Mouse (Mus musculus): ENCODE data around the gene Tada2b.
A peak's percentile ranks its signal among the peaks of the same experiment; 100 is the strongest.

The Tada2b gene

GRCm38 (mm10) chr5:36484171-36484990 is at the start of gene Tada2b, which contains the start of gene Ccdc96:
TSS of gene Tada2b (minus strand) at chr5:36484285.
TSS of gene Ccdc96 (plus strand) at chr5:36484588.
- DNase-seq (ENCODE audit: extremely low spot score, low spot score), result peak; percentile 96

DNA sequence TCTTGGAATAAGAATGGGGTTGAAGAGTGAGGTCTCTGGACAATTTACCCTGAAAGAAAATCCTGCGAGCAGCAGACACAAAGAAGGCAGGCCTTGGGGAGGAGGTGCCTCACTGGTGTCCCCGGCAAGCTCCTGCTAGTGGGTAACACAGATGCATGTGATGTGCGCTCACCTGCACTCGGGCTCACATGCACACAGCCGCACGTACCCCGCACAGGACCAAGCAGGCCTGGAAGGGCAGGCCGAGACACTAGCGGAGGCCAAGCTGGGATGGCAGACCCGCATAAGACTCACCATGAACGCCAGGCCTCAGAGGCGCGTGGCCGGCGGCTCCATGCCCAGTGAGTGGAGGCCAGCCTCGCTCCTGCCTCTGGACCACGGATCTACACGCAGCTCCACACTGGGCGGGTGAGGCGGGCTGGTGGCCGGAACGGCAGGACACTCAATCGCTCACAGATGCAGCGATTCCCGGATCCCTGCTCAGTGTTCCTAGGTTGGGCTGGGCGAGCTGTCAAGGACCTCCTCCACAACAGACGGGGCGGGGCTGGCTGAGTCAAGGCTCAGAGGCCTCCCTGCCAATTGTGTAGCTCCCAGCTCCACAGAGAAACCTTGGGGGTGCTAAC is 46.2 kb upstream of the Tada2b start:
- peak; percentile 94 for DNase-seq (ENCODE audit: extremely low spot score, low spot score)

DNA sequence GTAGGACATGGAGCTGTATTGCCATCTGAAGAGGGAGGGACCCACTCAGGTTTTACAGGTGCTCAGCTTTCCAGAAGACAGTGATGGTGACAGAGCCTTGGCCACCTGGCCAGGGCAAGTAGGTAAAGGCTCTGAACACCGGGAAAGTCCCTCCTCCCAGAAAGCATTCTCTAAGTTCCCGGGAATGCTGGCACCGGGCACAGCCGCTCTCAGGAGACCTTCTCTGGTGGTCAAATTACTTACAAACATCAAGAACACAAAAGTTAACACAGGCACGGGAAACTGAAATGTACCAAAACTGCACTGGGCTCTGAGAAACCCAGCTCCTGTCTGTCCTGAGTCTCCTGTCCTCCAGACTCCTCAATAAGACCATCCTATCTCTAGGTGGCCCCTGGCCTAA is 45.6 kb upstream of the Tada2b start:
- DNase-seq (ENCODE audit: extremely low spot score, low spot score), result no peak

DNA sequence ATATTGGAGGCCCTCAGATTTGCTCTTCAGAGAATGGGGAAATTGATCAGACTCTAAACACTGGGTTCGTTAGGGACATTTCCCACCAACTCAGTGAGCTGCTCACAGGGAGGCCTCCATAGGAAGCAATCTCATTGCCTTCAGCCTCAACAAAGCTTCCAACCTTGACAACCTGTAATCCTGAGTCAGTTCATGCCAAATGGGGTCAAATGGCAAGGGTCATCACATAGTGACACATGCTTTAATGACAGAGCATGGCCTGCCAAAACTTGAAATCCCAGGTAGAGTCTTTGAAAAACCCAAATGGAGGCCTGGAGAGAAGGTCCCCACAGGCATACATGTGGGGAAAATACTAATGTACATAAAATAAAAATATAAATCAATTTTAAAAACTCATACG is 42.8 kb upstream of the Tada2b start:
- DNase-seq (ENCODE audit: extremely low spot score, low spot score), result no peak

DNA sequence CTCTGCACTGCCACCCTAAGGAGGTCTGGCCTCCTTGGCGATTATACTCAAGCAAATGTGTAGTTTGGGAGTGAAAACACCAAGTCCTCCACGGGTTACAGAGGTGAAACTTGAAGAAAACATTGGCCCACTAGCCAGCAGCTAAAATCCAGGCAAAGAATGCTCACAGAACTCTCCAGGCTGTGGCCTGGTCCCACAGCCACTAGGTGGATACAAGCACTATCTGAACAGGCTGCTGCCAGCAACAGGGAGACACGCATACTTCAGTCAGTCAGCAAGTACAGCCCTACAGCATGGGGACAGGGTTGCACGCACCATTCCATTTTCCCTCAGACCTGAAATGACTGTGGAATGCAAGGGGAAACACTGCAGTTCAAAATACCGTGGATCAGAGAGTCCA is 42.2 kb upstream of the Tada2b start:
- DNase-seq (ENCODE audit: extremely low spot score, low spot score), result no peak

- no peak for DNase-seq (ENCODE audit: extremely low spot score, low spot score)
These were observed 41.1 kb upstream of the Tada2b start for GRCm38 (mm10) chr5:36525216-36525615.

- no peak for DNase-seq (ENCODE audit: extremely low spot score, low spot score)
These were observed 39.2 kb upstream of the Tada2b start for GRCm38 (mm10) chr5:36523219-36523703.

DNA sequence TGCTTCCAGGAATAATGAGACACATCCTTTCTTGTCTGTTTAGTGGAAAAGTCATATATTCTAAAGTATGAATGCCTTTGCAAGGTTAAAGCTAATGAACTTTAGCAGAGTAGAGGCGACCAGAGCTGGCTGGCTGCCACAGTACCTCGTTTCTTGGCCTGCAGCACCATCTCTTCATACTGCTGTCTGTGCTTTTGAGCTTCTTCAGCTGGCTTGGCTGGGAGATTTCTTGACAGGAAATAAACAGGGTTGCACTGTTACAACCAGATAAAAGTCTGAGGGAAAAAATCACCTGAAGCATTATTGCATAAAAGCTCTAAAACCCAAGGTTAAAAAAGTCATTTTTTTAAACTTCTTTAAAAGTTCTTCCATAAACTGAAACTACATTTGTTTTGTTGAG is 38.7 kb upstream of the Tada2b start:
- DNase-seq (ENCODE audit: extremely low spot score, low spot score), result no peak

DNA sequence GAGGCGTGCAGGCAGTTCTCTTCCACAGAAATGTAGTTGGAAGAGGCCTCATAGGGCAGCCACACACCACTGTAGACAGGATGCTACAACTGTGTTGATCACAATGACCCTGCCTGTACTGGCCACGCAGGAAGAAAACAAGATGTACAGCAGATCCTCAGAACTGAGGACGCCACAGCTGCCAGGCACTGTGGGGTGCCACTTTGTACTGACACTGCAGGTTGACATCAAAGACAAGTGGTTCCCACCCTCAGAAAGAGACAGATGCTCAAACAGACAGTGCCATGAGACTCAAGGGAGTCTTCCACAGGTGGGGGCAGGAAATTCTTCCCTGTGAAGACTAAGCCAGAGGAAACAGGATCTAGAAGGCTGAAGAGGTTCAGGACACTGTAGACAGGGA is 35.7 kb upstream of the Tada2b start:
- DNase-seq (ENCODE audit: extremely low spot score, low spot score), result no peak

DNA sequence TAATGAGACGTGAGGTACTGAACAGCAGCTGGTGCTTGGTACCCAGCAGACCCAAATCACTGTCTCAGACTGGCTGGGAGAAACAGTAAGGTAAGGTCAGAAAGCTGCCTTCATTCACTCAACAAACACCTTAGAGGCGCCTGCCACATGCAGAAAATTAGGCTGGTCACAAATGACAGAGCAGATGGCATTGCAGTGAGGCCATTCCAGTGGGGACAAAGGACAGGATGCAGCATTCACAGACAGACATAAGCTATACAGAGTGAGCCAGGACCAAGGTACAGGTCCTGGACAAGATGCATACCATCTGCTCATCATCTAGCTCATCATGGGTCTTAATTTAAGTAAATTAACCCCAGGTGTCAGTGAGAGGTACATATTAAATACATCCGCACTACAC is 33.5 kb upstream of the Tada2b start:
- DNase-seq (ENCODE audit: extremely low spot score, low spot score), result no peak

DNA sequence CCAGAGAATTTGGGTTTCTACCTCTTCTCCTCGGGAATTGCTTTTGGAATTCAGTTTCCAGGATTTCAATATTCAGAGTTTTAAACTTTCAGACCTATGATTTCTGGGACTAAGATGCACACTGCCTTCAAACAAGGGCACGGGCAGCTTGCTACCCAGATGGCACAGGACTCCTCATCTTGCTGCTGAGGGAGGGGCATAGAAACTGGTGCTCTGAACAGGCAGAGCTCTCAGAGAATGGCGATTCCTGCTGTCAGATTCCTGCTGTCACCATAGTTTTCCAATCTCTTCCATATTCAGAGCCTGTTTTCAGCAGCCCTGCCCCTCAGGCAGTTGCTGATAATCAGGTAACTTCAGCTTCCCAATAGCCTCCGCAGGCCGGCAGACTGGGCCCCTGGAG is 31.5 kb upstream of the Tada2b start:
- no peak for DNase-seq (ENCODE audit: extremely low spot score, low spot score)

DNA sequence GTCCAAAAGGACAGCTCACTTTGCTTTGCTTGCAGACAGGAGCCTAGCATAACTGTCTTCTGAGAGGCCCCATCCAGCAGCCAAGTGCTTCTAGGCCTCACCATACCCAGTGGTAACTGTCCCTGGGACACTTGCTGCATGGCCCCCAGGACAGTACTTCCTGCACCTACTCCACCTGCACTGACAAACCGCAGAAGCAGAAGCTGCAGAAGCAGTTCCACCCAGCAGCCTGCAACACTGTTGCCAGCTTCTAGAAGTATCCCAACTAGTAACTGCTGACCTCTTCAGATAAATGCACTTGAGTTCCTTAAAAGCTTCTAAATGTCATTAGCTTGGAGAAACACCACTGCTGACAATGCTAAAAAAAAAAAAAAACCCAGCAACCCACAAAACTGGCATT is 31.0 kb upstream of the Tada2b start:
- DNase-seq (ENCODE audit: extremely low spot score, low spot score), result no peak

DNA sequence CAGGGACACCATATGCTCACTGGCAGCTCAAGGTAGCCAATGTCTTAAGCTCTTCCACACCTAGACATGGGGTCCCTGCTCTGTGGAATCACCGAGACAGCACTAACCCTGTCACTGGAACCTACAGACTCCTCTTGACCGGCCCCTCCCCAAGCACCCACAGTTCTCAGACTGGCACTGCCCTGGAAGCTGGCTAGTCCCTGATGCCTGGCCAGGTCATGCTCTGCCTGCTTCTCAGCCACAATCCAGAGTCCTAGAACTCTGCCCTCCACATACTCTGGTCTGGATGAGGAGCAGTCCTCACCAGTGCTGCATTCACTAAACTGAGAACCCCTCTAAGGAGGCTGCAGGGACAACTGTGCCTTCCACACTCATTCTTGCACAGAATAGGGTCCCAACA is 26.9 kb upstream of the Tada2b start:
- DNase-seq (ENCODE audit: extremely low spot score, low spot score), result no peak

DNA sequence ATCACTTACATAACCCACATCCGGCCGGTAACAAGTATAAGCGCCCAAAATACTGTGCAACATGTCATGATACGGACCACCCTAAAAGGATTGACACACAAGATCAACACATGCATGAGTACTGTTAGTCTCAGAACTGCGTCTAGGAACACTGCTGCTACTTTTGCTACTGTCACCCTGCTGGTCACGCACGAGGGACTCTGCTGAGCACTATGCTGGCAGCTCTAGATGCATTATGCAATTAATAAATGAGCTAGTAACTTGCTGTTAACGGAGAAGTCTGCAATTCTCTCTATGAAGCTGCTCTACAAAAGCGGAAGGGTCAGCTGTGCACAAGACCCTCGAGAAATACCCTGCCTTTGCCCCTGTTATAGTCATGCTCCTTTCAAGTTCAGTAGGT is 24.3 kb upstream of the Tada2b start:
- no peak for DNase-seq (ENCODE audit: extremely low spot score, low spot score)

GRCm38 (mm10) chr5:36505643-36506042 is 21.6 kb upstream of the Tada2b start:
- DNase-seq (ENCODE audit: extremely low spot score, low spot score), result no peak

DNA sequence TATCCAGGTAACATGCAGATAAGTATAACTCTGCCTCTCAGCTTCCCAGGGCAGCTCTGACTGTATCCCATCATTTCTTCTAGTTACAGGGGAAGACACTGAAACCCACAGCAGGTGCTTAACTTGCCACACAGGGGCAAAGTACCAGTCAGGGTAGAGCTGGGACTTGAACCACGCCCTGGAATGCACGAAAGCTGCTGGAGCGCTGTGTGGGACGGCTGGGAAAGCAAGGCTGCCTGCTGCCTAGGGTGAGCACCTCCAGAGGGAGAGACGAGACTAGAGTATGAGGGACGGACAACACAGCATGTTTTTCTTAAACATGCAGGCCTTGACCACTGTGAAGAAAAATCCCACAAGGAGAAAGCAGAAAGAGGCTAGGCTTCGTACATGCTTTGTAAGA is 21.1 kb upstream of the Tada2b start:
- DNase-seq (ENCODE audit: extremely low spot score, low spot score), result no peak

DNA sequence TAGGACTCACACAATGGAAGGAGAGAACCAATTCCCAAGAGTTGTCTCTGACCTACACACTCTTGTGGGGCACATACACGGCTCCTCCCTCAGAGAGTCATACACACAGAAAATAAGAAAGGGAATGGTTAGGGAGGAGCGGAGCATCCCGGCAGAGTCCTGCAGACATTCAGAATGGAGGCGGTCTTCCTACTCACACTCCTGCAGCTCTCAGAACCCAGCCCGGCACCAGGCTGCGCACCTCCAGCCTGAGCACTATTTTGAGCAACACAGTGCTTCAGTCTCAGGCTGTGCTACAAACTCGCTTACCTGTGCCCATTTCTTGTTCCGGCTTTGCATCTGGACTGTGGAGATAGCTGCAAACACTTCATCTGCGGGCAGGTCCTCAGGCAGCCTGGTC is 10.6 kb upstream of the Tada2b start:
- DNase-seq (ENCODE audit: extremely low spot score, low spot score), result no peak

GRCm38 (mm10) chr5:36493919-36494318 is 9.8 kb upstream of the Tada2b start:
- no peak for DNase-seq (ENCODE audit: extremely low spot score, low spot score)

DNA sequence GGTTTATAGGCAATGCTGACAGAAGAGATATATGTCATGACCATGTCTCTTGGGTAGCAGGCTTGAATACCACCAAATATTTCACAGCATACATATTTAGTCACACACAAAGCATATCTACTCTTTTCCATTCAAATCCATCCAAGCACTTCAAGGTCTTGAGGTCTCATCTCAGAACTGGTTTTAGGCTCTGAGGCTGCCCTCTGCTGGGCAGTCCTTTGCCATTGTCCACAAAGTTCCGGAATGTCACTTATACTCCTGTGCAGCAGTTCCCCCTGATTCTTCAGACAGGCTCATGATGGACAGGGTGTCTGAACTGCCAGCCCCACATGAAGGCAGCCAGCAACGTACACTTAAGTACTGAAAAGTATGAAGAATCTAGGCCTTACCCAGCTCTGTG is 5.1 kb upstream of the Tada2b start:
- DNase-seq (ENCODE audit: extremely low spot score, low spot score), result no peak

DNA sequence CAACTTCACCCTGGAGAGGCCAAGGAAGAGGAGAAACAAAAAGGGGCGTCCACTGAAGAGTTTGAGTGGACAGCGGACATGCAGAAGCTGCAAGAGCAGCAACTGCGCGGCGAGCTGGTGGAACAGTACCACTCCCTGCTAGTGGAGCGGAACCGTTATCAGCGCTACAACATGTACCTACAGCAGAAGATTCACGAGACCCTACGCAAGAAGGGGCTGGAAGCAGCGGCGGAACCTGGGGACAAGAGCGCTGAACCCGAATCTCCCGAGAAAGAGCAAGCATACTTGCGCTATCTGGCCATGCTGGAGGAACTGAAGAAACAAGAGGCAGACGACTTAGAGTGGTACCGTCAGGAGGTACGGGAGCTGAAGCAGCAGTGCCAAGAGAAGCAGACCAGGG is 1.2 kb upstream of the Tada2b start:
- DNase-seq (ENCODE audit: extremely low spot score, low spot score), result peak; percentile 26

DNA sequence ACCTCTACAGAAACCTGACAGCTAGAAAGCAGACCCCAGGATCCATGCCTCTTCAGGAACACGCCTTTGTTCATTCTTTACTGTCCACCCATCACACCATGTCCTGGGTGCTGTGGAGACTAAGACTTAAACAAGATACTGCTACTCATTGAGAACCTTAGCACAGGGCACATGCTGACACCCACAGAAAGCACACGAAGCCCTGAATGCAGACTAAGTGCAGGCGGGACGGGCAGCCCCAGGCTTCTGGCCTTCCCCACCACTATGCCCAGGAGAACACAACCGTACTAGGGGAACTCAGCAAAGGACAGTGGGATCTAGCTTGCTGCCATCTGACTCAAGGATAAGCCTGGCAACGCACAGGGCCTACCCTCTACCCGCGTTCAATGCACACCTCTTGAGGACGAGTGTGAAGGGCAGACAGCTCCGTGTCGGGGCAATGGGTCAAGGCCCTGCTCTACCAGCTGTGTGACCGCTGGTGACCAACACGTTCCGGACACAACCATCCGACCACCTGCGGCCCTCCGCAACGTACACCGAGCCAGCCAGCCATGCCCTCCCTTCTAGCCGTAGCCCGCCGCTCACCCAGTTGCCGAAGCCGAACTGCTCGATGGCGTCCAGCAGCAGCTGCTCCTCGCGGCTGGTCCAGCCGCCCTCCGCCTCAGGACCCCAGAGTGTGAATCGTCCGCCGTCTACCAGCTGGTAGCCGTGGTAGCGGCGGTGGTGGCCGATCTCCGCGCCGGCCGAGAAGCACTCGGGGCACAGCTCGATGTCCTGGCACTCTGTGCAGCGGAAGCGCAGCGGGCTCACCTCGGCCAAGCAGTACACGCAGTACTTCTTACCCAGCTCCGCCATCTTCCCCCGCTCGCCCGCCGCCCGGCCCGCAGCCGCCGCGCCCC is 633 bp downstream of the Tada2b start:
- DNase-seq (ENCODE audit: extremely low spot score, low spot score), result peak; percentile 72

GRCm38 (mm10) chr5:36481114-36481513 is 3.0 kb downstream of the Tada2b start:
- no peak for DNase-seq (ENCODE audit: extremely low spot score, low spot score)
